Mouse (Mus musculus): ENCODE data around the gene Shc1.

DNA sequence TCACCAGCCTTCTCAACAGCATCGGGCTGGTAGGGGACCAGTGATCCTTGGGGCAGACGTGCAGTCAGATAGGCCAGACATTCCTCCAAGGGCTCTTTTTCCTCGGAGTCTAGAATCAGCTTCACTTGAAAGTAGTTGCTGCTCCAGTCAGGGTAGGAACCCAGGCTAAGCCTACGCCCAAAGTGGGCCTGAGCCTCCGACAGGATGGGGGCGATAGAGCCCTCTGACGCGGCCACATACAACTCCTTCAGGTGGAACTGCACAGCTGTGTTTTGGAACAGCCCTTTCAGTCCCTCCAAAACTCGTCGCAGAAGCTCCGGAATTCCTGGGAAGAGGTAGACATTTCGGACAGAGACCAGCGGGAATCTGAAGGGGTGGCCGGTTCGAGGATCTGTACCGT lies 9.8 kb upstream of the Shc1 start:
- no peak for TF ChIP-seq CTCF (IDR thresholded peaks at IDR 0.05; ENCODE audit: low read depth)
- no peak for TF ChIP-seq EP300 (IDR thresholded peaks at IDR 0.05; ENCODE audit: low read depth)
